15 mouse cellular contexts compared by ENCODE assay signal in the genomic region with DNA sequence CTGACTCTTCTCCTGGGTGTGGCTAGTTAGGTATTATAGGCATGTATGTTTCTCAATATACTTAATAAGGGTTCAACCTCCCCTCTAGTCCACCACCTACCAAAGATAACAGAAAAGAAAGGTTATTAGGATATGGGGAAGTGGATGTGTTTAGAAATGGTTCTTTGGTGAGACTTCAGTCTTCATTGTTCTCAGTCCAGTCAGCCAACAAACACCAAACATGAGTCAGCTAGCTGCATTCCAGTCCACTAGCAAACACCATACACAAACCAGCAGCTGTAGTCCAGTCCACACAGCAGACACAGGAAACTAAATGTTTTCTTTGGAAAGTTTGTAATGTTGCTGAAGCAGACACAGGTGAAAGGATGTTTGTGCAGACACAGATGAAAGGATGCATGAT.
"Had no signal": no experiment of that assay in that cellular context is flagged by ENCODE, and none has a peak within 500 bp of the region (broad histone marks: within the 10 kb centered on the region; RNA-seq: fewer than 3 reads in every experiment).

No protein-coding gene starts in this region.

- H3K27ac ChIP-seq: limb, embryonic 12.5 days; limb, embryonic 15.5 days; liver, embryonic 14.5 days; macrophage; midbrain, embryonic 13.5 days had no signal

- H3K9me3 ChIP-seq: limb, embryonic 12.5 days; limb, embryonic 15.5 days; midbrain, embryonic 13.5 days had no signal

- H3K4me2 ChIP-seq: limb, embryonic 12.5 days; limb, embryonic 15.5 days; liver, embryonic 11.5 days; lung, embryonic 14.5 days; midbrain, embryonic 13.5 days had no signal

- H3K9ac ChIP-seq: limb, embryonic 12.5 days; limb, embryonic 15.5 days; liver, embryonic 14.5 days; liver, postnatal 0 days; lung, embryonic 14.5 days; midbrain, embryonic 13.5 days had no signal

- H3K27me3 ChIP-seq: limb, embryonic 12.5 days; limb, embryonic 15.5 days; midbrain, embryonic 13.5 days had no signal

- DNase-seq: kidney, postnatal 14 days; kidney, postnatal 4 days; left cerebral cortex, postnatal 4 days; liver, postnatal 0 days; lung, embryonic 14.5 days; thymus, adult 2 months; thymus, postnatal 14 days; thymus, postnatal 4 days had no signal

- H3K4me3 ChIP-seq: limb, embryonic 12.5 days; limb, embryonic 15.5 days; midbrain, embryonic 13.5 days had no signal

- H3K36me3 ChIP-seq: limb, embryonic 15.5 days; midbrain, embryonic 13.5 days had no signal

- ATAC-seq: liver, postnatal 0 days; lung, postnatal 0 days; midbrain, embryonic 13.5 days had no signal
